Mouse (Mus musculus) left cerebral cortex, adult 2 months (tissue): ENCODE measurements around the gene Baz2a. TPM values are rescaled to one million over a fixed set of nuclear protein-coding genes. Genes with fewer than 3 reads are reported as not detected.

Experiments used
- DNase-seq, 2 experiments: peaks; one replicate each; pipeline ENCODE4 v3.0.0; 2021 to 2022; ENCODE audit warnings: low spot score in 2 of 2, mixed read lengths in 1 of 2; ENCODE audit errors: extremely low spot score in 1 of 2
- H3K27ac ChIP-seq: fragments of 200-600 bp; 2 replicates; pipeline ENCODE4 v1.8.1; 2022
- H3K4me3 ChIP-seq: fragments of 200-600 bp; 2 replicates; pipeline ENCODE4 v1.8.1; 2022
- CTCF ChIP-seq: fragments of 200-600 bp; IDR thresholded peaks from 2 replicates; pipeline ENCODE4 v1.8.1; 2022; ENCODE audit warnings: antibody characterized with exemption, mild to moderate bottlenecking, moderate library complexity
- intact Hi-C: fragments of 180-260 bp; cut with DNase I; formaldehyde crosslinking; loops from one replicate; pipeline ENCODE4 v1.15.1; 2025
- total RNA-seq, 2 experiments: library from RNA; stranded (reverse); gene quantifications; 2 replicates each; pipeline ENCODE4 v1.2.3; 2021

Baz2a gene
- total RNA-seq, 2 experiments from 2014 or later = 42.2 to 45.1 TPM

GRCm38 (mm10) chr10:128094340-128094968 is 3.1 kb downstream of the Baz2a start:
- intact Hi-C loops = loop anchor here (5.0 kb wide), 1 partner anchor 178 kb away; the partner anchor contains the start of gene Stat2
- TF ChIP-seq CTCF = no peak
- Histone ChIP-seq H3K27ac (peak overlapping the region; percentile 54; the same call in 1 of the 2 replicates), H3K4me3 (no peak overlapping the region)
- DNase-seq = peak; percentile 63 to 66

DNA sequence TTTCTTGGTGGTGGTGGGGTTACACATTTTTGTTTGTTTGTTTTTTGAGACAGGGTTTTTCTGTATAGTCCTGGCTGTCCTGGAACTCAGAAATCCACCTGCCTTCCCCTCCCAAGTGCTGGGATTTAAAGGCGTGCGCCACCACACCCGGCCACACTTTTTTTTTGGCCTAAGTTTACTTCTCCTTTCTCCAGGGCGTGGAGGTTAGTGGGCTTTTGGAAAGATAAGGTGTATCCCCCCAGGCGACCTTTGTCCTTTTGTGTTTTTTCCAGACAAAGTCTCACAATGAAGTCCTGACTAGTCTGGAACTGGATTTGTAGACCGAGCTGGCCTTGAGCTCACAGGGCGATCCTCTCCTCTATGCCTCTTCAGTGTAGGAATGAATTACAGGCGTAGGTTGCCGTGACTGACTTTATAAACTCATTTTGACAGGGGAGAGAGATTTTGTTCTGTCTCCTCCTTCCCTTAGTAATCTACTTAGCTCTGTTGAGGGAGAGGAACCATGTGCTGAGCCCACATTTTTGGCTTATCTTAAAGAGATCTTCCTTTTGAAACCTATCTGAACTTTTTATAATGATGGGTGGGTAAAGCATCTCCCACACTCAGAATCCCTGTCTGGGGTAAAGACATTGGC is 3.7 kb downstream of the Baz2a start:
- no peak for DNase-seq
- Histone ChIP-seq H3K4me3 (no peak overlapping the region), H3K27ac (no peak overlapping the region)
- no peak for TF ChIP-seq CTCF
- intact Hi-C loops = no loop called here

DNA sequence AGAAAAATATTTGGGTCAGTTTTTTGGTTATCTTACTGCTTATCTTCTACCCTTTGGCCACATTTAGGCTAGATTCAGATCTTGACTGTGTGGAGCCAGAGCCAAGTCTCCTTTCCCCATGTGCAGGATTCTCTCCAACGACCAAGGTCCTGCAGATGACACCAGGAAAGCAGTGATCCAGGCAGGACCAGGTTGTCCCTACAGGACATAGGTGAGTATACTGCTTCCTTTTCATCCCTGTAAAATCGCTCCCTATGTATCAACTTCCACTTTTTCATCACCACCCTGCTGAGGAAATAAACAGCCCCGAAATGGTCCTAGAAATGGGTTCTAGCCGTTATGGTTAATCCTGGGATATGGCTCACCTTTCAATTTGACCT is 4.9 kb downstream of the Baz2a start:
- intact Hi-C loops = loop anchor here (2.0 kb wide), 1 partner anchor 36 kb away; no protein-coding TSS in a partner anchor
- no peak for TF ChIP-seq CTCF
- peak overlapping the region; percentile 92 for H3K4me3 ChIP-seq
- DNase-seq = no peak
- H3K27ac ChIP-seq = no peak overlapping the region; the same call in 1 of the 2 replicates

DNA sequence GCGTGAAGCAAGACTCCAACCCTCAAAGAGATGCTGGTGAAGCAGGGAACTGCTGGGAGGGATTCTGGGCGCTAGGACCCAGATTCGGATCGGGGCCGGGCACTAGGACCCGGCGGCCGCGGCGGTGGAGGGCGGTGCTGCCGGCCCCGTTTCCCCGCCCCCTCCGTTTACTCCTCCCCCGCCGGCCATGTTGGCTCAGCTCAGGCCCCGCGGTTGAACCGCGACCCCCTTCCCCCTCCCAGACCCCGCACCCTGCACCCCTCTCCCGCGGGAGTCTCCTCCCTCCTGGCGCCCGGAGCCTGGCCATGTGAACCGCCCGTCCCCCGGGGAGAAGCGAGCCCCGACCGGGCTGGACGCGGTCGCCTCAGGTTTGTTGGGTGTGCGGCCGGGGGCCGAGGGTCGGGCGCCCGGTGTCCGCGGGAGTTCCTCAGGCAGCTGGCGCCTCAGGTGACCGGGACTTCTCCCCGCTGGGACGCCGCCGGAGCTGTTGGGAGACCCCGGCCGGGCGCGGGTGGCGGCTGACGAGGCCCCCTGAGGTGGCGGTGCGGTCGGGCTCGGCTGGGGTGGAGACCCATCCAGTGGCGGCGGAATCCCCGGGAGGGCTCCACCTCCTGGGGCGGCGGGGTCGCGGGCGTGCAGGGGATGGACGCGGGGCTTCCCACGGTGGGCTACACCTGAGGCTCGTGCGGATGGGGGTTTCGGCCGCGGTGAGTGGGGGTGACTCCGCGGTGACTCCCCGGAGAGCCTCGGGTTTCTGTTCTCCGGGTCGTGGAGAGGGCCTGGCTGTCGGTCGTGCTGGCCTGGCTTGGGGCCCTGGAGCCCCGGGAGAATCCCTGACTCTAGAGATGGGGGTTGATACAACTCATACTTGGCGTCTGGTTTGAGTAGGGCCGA is 5.6 kb downstream of the Baz2a start:
- Histone ChIP-seq H3K27ac (peak overlapping the region; percentile 76), H3K4me3 (peak overlapping the region; percentile 92)
- peak; percentile 46 for TF ChIP-seq CTCF
- intact Hi-C loops = loop anchor here (2.0 kb wide), 1 partner anchor 36 kb away; no protein-coding TSS in a partner anchor
- peak; percentile 86 to 89 for DNase-seq

GRCm38 (mm10) chr10:128097587-128097971 is 6.2 kb downstream of the Baz2a start:
- intact Hi-C loops = loop anchor here (2.0 kb wide), 1 partner anchor 35 kb away; no protein-coding TSS in a partner anchor
- DNase-seq = peak; percentile 52 to 57
- peak overlapping the region; percentile 92 for H3K4me3 ChIP-seq
- TF ChIP-seq CTCF = no peak
- peak overlapping the region; percentile 76 for H3K27ac ChIP-seq

DNA sequence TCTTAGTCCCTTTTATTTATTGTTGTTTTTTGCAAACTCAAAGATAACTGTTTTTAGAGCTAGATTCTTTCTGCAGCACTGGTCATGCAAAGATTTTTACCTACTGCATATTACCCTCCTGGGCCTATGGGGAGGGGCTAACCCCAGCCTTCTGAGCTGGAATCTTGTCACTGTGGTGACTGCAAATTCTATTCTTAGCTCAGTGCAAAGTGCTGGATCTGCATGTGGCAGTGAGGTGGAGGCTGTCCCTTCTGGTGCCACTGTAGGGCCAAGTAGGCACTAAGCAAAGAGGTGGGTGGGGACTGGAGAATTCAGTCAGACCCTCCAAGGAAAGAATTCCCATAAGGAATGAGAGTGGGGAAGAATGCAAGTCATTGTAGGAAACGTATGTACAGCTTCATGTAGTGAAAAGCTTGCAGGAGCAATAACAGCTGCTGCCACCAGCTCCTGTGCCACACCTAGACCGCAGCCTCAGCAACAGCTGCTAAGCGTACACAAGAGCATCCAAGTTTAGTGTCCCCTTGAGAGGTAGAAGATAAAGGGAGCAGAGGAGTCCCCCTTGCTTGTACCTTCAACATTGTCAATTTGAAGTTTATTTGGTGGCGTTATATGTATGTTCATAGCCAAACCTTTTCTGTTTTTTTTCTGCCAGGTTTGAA is 18.9 kb downstream of the Baz2a start:
- 0 out of 2 replicates have a peak overlapping the region, but pooled peaks have one; percentile 1 for H3K27ac ChIP-seq
- intact Hi-C loops = no loop called here

DNA sequence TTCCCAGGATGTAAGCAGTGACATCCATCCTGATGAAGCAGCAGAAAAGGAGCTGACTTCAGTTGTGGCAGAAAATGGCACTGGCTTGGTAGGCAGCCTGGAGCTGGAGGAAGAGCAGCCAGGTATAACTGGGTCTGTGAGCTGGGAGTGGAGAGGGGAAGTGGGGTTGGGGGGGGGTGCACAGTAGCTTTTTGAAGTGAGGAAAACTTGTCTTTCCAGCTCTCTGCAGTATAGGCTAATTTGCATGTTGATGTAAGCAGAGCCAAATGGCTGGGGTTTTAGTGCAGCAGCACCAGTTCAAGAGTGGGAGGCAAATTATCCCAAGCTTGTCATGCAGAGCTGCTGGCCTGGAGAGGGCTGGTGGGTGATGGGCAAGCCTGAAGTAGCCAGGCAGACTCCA is 19.9 kb downstream of the Baz2a start:
- H3K4me3 ChIP-seq = no peak overlapping the region
- DNase-seq = no peak
- no peak for TF ChIP-seq CTCF
- intact Hi-C loops = no loop called here
- H3K27ac ChIP-seq = no peak overlapping the region

More for the DNA sequence above, 18.9 kb downstream of the Baz2a start:
- H3K4me3 ChIP-seq = no peak overlapping the region
- DNase-seq = no peak
- TF ChIP-seq CTCF = no peak

DNA sequence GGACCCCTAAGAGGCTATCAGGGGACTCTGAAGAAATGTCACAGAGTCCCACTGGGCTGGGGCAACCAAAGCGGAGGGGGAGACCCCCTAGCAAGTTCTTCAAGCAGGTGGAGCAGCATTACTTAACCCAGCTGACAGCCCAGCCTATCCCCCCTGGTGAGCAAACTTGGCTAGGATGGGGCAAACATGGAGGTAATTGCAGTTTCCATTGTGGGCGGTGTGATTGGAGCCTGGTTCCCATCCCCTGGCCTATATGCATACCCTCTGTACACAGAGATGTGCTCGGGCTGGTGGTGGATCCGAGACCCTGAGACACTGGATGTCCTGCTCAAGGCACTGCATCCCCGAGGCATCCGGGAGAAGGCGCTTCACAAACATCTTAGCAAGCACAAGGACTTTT is 32.5 kb downstream of the Baz2a start:
- TF ChIP-seq CTCF = no peak
- no peak overlapping the region for H3K4me3 ChIP-seq
- intact Hi-C loops = no loop called here
- no peak overlapping the region for H3K27ac ChIP-seq
- no peak for DNase-seq

- TF ChIP-seq CTCF = no peak
- intact Hi-C loops = no loop called here
- Histone ChIP-seq H3K27ac (no peak overlapping the region), H3K4me3 (no peak overlapping the region)
- no peak for DNase-seq
Observed at GRCm38 (mm10) chr10:128124831-128125230, 33.5 kb downstream of the Baz2a start.

GRCm38 (mm10) chr10:128125951-128126350 is 34.6 kb downstream of the Baz2a start:
- no peak overlapping the region for H3K27ac ChIP-seq
- no peak overlapping the region for H3K4me3 ChIP-seq
- intact Hi-C loops = no loop called here
- no peak for DNase-seq
- no peak for TF ChIP-seq CTCF

DNA sequence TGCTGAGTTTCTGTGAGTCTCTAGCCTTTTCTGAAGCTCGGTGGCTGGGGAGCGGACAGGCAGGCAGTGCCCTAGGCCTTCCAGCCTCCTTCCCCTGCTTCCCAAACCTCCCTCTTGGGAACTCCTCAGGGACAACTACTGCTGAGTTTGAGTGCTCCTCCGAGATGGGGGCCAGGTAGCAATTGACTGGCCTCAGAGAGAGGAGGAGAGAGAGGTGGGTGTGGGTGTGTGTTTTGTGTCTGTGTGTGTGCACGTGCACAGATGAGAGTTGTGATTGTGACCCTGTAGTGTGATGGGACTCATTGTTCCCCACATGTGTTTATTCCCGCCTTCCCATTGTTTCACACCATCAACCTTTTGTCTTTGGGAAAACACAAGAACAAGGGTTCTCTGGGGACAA is 36.1 kb downstream of the Baz2a start:
- intact Hi-C loops = no loop called here
- H3K27ac ChIP-seq = no peak overlapping the region
- no peak overlapping the region for H3K4me3 ChIP-seq
- TF ChIP-seq CTCF = no peak
- DNase-seq = no peak
